Mouse (Mus musculus) embryonic facial prominence, embryonic 12.5 days (tissue): ENCODE data around the gene Grik4. TPM values are rescaled to one million over a fixed set of nuclear protein-coding genes. Genes with fewer than 3 reads are reported as not detected.

Experiments used
- ATAC-seq: fragments of 200-750 bp; cut with Nextera tagmentation; 2 replicates; pipeline ENCODE4 v1.8.0; 2017; ENCODE audit not compliant: insufficient number of reproducible peaks, insufficient read depth, low FRiP score, low TSS enrichment
- H3K27ac ChIP-seq: fragments of 300-500 bp; sonication (generic); 2 replicates; pipeline ENCODE4 v1.5.1; 2016; ENCODE audit warnings: mild to moderate bottlenecking
- H3K27me3 ChIP-seq: fragments of 300-500 bp; sonication (generic); 2 replicates; pipeline ENCODE4 v1.6.1; 2016; ENCODE audit warnings: mild to moderate bottlenecking, moderate library complexity
- H3K36me3 ChIP-seq: fragments of 300-500 bp; sonication (generic); 2 replicates; pipeline ENCODE4 v1.6.1; 2016; ENCODE audit warnings: mild to moderate bottlenecking
- H3K4me1 ChIP-seq: fragments of 300-500 bp; sonication (generic); 2 replicates; pipeline ENCODE4 v1.6.1; 2016
- H3K4me2 ChIP-seq: fragments of 300-500 bp; sonication (generic); replicated peaks from 2 replicates; pipeline ENCODE4 v1.6.1; 2016; ENCODE audit warnings: mild to moderate bottlenecking, moderate library complexity
- H3K4me3 ChIP-seq: fragments of 300-500 bp; sonication (generic); 2 replicates; pipeline ENCODE4 v1.5.1; 2016; ENCODE audit warnings: mild to moderate bottlenecking
- H3K9ac ChIP-seq: fragments of 300-500 bp; sonication (generic); 2 replicates; pipeline ENCODE4 v1.6.1; 2016; ENCODE audit warnings: mild to moderate bottlenecking, moderate library complexity
- H3K9me3 ChIP-seq: fragments of 300-500 bp; sonication (generic); 2 replicates; pipeline ENCODE4 v1.6.1; 2016; ENCODE audit warnings: mild to moderate bottlenecking, moderate library complexity
- WGBS: fragments of 180-500 bp; shearing (Covaris S2); methylation state at CpG from one replicate; pipeline ENCODE4 v1.1.7; 2016; 5-methylcytosine and 5-hydroxymethylcytosine counted together
- polyA plus RNA-seq: library from polyadenylated mRNA; unstranded; fragments of >200 nt; fragmentation: Nextera tagmentation; extraction: Ambion mirVana; gene quantifications from 2 replicates; pipeline ENCODE4 v1.2.1, GENCODE M21; 2016

Grik4 gene
- polyA plus RNA-seq, 1 experiment from 2014 or later, result 3.8 TPM

GRCm38 (mm10) chr9:42943057-42943529 lies 1.2 kb downstream of the Grik4 start:
- H3K36me3 ChIP-seq, result no peaks in the 10 kb centered on the region
- peaks cover 27% of the 10 kb centered on the region for H3K27me3 ChIP-seq
- H3K9me3 ChIP-seq, result no peaks in the 10 kb centered on the region
- H3K4me3 ChIP-seq, result peak overlapping the region; percentile 73
- H3K4me1 ChIP-seq, result peaks cover 15% of the 10 kb centered on the region; the same call in 1 of the 2 replicates
- peak overlapping the region; percentile 97 for H3K4me2 ChIP-seq
- 5% methylated on average over 9 of the region's 9 CpGs for WGBS
- no peak for ATAC-seq
- H3K9ac ChIP-seq, result no peak overlapping the region
- H3K27ac ChIP-seq, result no peak overlapping the region

DNA sequence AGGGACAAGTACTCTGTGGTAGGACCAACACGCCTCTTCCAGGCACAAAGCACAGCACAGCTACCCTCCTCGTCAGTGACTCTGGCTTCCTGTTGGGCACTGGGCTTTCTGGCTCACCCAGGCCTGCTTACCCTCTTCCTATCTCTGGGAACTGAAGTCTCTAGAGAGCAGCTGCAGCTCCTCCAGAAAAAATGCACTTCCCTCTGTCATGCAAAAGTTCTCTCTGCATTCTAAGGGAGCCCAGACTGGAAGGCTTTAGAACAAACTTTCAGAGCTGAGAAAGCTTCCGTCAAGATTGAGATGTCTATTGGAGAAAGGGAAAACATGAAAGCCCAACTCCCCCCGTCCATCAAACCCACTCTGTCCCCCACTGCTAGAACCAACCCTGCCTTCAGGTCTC lies 2.1 kb downstream of the Grik4 start:
- no peaks in the 10 kb centered on the region for H3K9me3 ChIP-seq
- H3K27ac ChIP-seq, result no peak overlapping the region
- H3K9ac ChIP-seq, result no peak overlapping the region
- ATAC-seq, result no peak
- no peak overlapping the region for H3K4me3 ChIP-seq
- H3K36me3 ChIP-seq, result no peaks in the 10 kb centered on the region
- H3K27me3 ChIP-seq, result peaks cover 26% of the 10 kb centered on the region
- H3K4me1 ChIP-seq, result peaks cover 15% of the 10 kb centered on the region; the same call in 1 of the 2 replicates
- H3K4me2 ChIP-seq, result no peak overlapping the region
- 49% methylated on average over 4 of the region's 4 CpGs for WGBS

- H3K27ac ChIP-seq, result no peak overlapping the region
- H3K9me3 ChIP-seq, result no peaks in the 10 kb centered on the region
- WGBS, result 60% methylated on average over 7 of the region's 7 CpGs
- no peak for ATAC-seq
- 0 out of 2 replicates have a peak, but pooled peaks cover 6% of the 10 kb centered on the region for H3K27me3 ChIP-seq
- H3K4me3 ChIP-seq, result no peak overlapping the region
- H3K4me2 ChIP-seq, result no peak overlapping the region
- H3K4me1 ChIP-seq, result peaks cover 8% of the 10 kb centered on the region; the same call in 1 of the 2 replicates
- no peak overlapping the region for H3K9ac ChIP-seq
- no peaks in the 10 kb centered on the region for H3K36me3 ChIP-seq
Measured at GRCm38 (mm10) chr9:42932146-42932545, 12.1 kb downstream of the Grik4 start.

- Histone ChIP-seq H3K4me1 (peaks cover 4% of the 10 kb centered on the region; the same call in 1 of the 2 replicates), H3K36me3 (no peaks in the 10 kb centered on the region), H3K27ac (no peak overlapping the region), H3K9ac (no peak overlapping the region), H3K4me2 (no peak overlapping the region), H3K27me3 (0 out of 2 replicates have a peak, but pooled peaks cover 6% of the 10 kb centered on the region), H3K9me3 (no peaks in the 10 kb centered on the region), H3K4me3 (no peak overlapping the region)
- 0 out of 2 replicates have a peak, but pooled peaks have one; percentile 38 for ATAC-seq
- WGBS, result 63% methylated on average over 10 of the region's 10 CpGs
Measured at GRCm38 (mm10) chr9:42927498-42927897, 16.8 kb downstream of the Grik4 start.

DNA sequence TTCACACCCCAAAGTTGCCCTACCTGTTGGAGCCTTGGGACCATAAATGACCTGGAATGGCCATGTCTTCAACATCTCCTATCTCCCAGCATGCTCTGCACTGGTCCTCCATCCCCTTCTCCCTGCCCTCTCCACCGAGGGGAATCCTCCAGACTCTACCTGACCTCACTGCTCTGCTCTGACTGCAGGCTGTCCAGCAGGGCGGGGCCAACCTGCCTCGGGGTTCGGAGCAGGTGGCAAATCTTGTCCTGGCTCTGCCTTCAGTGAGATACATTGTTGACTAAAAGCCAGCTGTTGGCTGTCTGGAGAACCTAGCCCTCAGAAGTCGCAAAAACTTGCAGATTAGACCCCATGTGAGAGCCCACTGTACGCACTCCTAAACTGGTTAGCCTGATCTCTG lies 17.7 kb downstream of the Grik4 start:
- Histone ChIP-seq H3K9me3 (no peaks in the 10 kb centered on the region), H3K4me2 (no peak overlapping the region), H3K27ac (no peak overlapping the region), H3K4me3 (no peak overlapping the region), H3K4me1 (peaks cover 4% of the 10 kb centered on the region; the same call in 1 of the 2 replicates), H3K9ac (no peak overlapping the region), H3K27me3 (0 out of 2 replicates have a peak, but pooled peaks cover 5% of the 10 kb centered on the region), H3K36me3 (no peaks in the 10 kb centered on the region)
- ATAC-seq, result no peak
- WGBS, result 83% methylated on average over 6 of the region's 6 CpGs

DNA sequence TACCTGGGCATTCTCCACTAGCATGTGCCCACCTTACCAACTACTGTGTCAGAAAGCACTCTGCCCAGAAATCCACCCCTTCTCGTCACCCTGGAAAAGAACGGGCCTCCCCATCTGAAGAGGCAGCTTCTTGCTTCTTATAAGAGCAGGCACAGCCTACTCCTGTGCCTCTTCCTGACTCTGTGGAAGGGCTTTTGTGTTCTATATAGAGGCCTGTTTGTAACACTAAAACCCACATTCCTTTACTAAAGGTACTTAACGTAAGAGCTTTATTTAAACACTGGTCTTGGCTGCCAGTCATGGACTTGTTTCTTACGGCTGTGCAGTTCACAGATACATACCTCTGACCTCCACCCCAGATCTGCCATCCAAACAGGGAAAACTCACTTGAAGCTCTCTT lies 22.5 kb downstream of the Grik4 start:
- no peak overlapping the region for H3K4me2 ChIP-seq
- no peak for ATAC-seq
- no peak overlapping the region for H3K9ac ChIP-seq
- H3K27ac ChIP-seq, result no peak overlapping the region
- no peaks in the 10 kb centered on the region for H3K27me3 ChIP-seq
- H3K9me3 ChIP-seq, result no peaks in the 10 kb centered on the region
- peaks cover 8% of the 10 kb centered on the region; the same call in 1 of the 2 replicates for H3K4me1 ChIP-seq
- no peaks in the 10 kb centered on the region for H3K36me3 ChIP-seq
- no peak overlapping the region for H3K4me3 ChIP-seq
- WGBS, result 74% methylated on average over 4 of the region's 4 CpGs

DNA sequence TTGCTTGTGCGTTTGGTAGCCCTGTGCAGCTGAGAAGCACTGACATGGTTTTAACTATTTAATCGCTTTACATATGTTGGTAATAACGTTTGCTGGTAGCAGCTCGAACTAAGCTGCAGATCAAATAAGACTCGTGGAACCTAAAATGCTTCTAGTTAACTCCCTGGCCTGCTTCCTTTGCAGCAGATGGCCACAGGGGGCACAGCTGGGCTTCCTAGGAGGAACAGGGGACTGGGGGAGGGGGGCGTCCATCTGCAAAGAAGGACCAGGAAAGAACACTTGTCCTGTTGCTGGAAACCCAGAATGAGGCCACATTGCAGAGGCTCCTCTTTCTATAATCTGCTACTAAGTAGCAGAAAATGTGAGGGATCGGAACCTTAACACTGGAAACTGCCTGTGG lies 24.1 kb downstream of the Grik4 start:
- Histone ChIP-seq H3K36me3 (no peaks in the 10 kb centered on the region), H3K27ac (no peak overlapping the region), H3K4me2 (no peak overlapping the region), H3K9ac (no peak overlapping the region), H3K4me3 (no peak overlapping the region), H3K4me1 (peaks cover 8% of the 10 kb centered on the region; the same call in 1 of the 2 replicates), H3K9me3 (no peaks in the 10 kb centered on the region), H3K27me3 (no peaks in the 10 kb centered on the region; the same call in 1 of the 2 replicates)
- ATAC-seq, result no peak
- WGBS, result 34% methylated on average over 7 of the region's 7 CpGs

DNA sequence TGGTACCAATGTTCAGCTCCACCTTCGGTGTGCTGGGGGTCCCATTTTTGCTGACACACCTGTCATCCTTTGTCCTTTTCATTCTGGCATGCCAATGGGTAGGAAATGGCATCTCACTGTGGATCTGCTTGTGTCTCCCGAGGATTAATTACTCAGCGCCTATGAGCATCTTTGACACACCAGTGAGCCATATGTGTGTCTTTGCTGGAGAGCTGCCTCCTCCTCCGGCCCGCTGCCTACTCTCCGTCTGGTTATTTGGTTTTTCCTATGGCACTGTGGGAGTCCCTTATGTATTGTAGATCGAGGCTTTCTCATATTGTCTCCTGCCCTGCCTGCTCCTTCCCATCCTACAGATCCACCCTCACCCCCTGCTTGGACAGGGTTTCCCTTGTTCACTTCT lies 26.4 kb downstream of the Grik4 start:
- H3K4me1 ChIP-seq, result peaks cover 8% of the 10 kb centered on the region; the same call in 1 of the 2 replicates
- H3K9ac ChIP-seq, result no peak overlapping the region
- WGBS, result 86% methylated on average over 7 of the region's 7 CpGs
- H3K36me3 ChIP-seq, result no peaks in the 10 kb centered on the region
- no peaks in the 10 kb centered on the region; the same call in 1 of the 2 replicates for H3K27me3 ChIP-seq
- H3K9me3 ChIP-seq, result no peaks in the 10 kb centered on the region
- no peak overlapping the region for H3K4me3 ChIP-seq
- no peak overlapping the region for H3K4me2 ChIP-seq
- ATAC-seq, result no peak
- no peak overlapping the region for H3K27ac ChIP-seq

DNA sequence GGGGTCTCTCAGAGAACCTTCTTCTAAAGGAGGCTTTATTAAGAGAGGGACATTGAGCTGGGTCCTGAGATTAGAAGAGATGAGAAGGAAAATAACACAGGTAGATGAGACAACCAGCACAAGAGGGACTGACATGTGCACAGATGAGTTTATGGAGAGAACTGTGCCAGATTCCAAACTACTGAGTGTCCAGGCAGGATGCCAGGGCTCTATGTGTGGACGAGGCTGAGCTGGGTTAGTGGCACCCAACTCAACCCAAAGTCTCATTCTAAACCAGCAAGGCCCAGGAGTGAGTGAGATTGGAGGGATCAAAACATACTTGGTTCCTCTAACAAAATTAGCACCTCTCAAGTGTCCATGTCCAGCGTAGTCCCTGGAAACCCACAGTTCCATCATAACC lies 31.1 kb downstream of the Grik4 start:
- H3K4me3 ChIP-seq, result no peak overlapping the region
- H3K27ac ChIP-seq, result no peak overlapping the region
- WGBS, result 94% methylated on average over 2 of the region's 2 CpGs
- peaks cover 11% of the 10 kb centered on the region for H3K4me1 ChIP-seq
- H3K27me3 ChIP-seq, result no peaks in the 10 kb centered on the region; the same call in 1 of the 2 replicates
- H3K9ac ChIP-seq, result no peak overlapping the region
- ATAC-seq, result no peak
- no peaks in the 10 kb centered on the region for H3K9me3 ChIP-seq
- H3K4me2 ChIP-seq, result no peak overlapping the region
- H3K36me3 ChIP-seq, result no peaks in the 10 kb centered on the region

DNA sequence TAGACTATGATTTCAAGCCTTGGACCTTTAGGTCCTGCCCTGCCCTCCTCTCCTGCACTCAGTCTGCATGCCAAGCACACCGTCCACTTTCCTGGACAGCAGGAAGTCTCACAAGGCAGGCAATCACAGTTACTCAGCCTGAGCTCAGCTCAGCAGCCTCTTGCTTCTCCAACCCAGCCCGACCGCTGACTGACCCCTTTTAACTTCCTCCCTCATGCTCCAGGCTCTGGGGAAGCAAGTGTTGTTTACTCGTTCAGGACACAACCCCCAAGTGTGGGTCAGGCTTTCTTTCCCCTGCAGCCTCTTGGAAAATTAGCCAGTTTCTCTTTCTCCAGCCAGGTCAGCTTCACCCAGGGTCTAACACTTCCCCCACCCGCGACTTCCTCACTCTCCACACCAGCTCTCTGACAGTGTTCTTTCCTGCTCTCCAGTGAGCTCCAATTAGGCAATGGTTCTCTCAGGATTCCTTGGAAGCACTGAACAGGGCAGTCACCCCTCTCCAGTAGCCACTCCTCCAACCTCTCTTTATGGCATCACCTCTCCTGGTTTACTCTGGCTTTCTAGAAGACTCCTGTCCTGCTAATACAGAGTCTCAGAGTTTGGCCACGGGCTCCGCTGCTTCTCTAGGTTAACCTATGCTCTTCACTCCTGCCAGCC lies 35.5 kb downstream of the Grik4 start:
- no peak for ATAC-seq
- Histone ChIP-seq H3K36me3 (no peaks in the 10 kb centered on the region), H3K27me3 (no peaks in the 10 kb centered on the region), H3K4me3 (no peak overlapping the region), H3K4me1 (peaks cover 29% of the 10 kb centered on the region), H3K9ac (no peak overlapping the region), H3K9me3 (no peaks in the 10 kb centered on the region), H3K27ac (peak overlapping the region; percentile 17; the same call in 1 of the 2 replicates), H3K4me2 (no peak overlapping the region)
- WGBS, result 28% methylated on average over 8 of the region's 8 CpGs

DNA sequence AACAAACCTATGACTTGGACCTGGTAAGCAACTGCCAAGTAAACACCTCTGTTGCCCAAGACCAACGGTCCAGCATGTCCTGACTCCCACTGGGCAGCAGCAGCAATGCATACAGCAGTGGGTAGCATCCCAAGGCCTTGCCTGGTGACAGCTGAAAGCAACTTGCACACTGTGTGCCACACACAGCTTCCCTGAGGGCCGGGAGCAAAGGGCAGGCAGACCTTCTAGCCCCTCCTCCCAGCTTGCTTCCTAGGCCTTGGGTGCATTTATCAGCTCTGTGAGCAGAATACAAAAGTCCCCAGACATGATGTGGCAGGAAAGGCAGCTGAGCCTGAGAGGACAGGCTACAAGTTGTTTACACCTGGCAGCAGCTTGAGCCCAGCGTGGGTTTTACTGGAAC lies 37.3 kb downstream of the Grik4 start:
- Histone ChIP-seq H3K4me2 (no peak overlapping the region), H3K27me3 (0 out of 2 replicates have a peak, but pooled peaks cover 5% of the 10 kb centered on the region), H3K27ac (peak overlapping the region; percentile 31; the same call in 1 of the 2 replicates), H3K9me3 (no peaks in the 10 kb centered on the region), H3K9ac (no peak overlapping the region), H3K36me3 (no peaks in the 10 kb centered on the region), H3K4me3 (no peak overlapping the region), H3K4me1 (peaks cover 30% of the 10 kb centered on the region)
- no peak for ATAC-seq
- WGBS, result 31% methylated on average over 3 of the region's 3 CpGs

- WGBS, result 2% methylated on average over 11 of the region's 11 CpGs
- Histone ChIP-seq H3K9ac (0 out of 2 replicates have a peak overlapping the region, but pooled peaks have one; percentile 19), H3K27ac (no peak overlapping the region), H3K36me3 (no peaks in the 10 kb centered on the region), H3K4me2 (peak overlapping the region; percentile 99), H3K9me3 (no peaks in the 10 kb centered on the region), H3K27me3 (peaks cover 31% of the 10 kb centered on the region), H3K4me1 (peaks cover 28% of the 10 kb centered on the region), H3K4me3 (peak overlapping the region; percentile 50)
- no peak for ATAC-seq
Measured at GRCm38 (mm10) chr9:42898091-42898591, 46.2 kb downstream of the Grik4 start.
